9 mouse cellular contexts compared by ENCODE assay signal in the genomic region with DNA sequence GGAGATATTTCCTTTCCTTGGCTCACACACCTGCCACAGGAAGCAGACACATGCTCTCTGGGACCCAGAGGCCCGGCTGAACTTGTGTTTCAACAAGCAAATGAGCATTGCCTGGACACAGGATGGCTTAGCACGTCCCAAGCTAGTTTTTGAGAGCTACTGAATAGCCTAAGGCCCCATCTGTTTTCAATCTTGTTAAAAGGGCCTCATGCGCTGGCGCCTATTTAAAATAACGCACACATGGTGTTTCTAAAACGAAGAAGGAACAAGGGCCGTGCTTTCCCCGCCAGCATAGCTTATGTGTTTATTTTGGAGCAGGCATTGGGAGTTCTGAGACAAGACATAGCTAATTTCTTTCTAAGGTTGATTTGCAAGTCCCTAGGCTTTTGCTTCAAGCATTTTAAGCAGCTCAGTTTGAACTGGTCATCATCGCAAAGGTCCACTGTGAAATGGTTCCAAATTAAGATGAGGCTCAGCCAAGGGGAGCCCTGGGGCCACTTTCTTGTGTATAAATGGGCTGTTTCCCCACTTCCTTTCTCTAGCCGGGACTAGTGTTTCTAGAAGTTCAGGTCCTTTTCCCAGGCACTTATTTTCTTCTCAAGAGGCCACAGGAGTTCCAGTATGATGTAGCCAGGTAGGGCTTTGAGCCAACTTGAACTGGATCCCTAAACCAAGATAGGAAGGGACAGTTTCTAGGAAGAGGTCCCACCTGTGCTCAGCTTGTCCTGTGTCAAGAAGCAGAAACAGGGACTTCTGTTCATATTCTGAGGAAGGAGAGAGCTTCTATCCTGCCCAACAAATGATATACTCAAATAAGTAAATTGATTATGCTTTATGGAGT.
DNase-seq lines count a peak whose midpoint lies in the region; ATAC-seq lines count a peak whose summit lies in the region.
"Had no signal": no experiment of that assay in that cellular context is flagged by ENCODE, and none has a peak within 500 bp of the region (broad histone marks: within the 10 kb centered on the region; RNA-seq: fewer than 3 reads in every experiment).

No protein-coding gene starts in this region.

- H3K27ac ChIP-seq in hindbrain, embryonic 10.5 days, result peak overlapping the region; percentile 16; the same call in 1 of the 2 replicates
- no peak overlapping the region for H3K27ac ChIP-seq in hindbrain, embryonic 13.5 days
- H3K27ac ChIP-seq in embryonic facial prominence, embryonic 14.5 days (replicated peaks; ENCODE audit: low read depth, low read length), result peak overlapping the region; percentile 61
- H3K27ac ChIP-seq in heart, embryonic 15.5 days, result peak overlapping the region; percentile 60

- ATAC-seq in hindbrain, embryonic 13.5 days (ENCODE audit: low FRiP score), result no peak
- peak; percentile 95 for ATAC-seq in embryonic facial prominence, embryonic 14.5 days (ENCODE audit: low read depth)
- peak; percentile 60 for ATAC-seq in heart, embryonic 15.5 days (replicated peaks; ENCODE audit: insufficient number of reproducible peaks, insufficient read depth, low FRiP score, low read depth)

- H3K27me3 ChIP-seq in hindbrain, embryonic 10.5 days (ENCODE audit: insufficient read depth, poor library complexity, severe bottlenecking), result no peaks in the 10 kb centered on the region
- no peaks in the 10 kb centered on the region for H3K27me3 ChIP-seq in hindbrain, embryonic 13.5 days
- H3K27me3 ChIP-seq in embryonic facial prominence, embryonic 14.5 days (replicated peaks; ENCODE audit: control insufficient read depth, insufficient read depth, low read length), result no peaks in the 10 kb centered on the region
- no peaks in the 10 kb centered on the region for H3K27me3 ChIP-seq in heart, embryonic 15.5 days

- H3K9ac ChIP-seq in hindbrain, embryonic 13.5 days, result no peak overlapping the region
- no peak overlapping the region for H3K9ac ChIP-seq in embryonic facial prominence, embryonic 14.5 days (ENCODE audit: low read depth, low read length)
- no peak overlapping the region for H3K9ac ChIP-seq in heart, embryonic 15.5 days

- H3K9me3 ChIP-seq in hindbrain, embryonic 10.5 days, result no peaks in the 10 kb centered on the region
- H3K9me3 ChIP-seq in hindbrain, embryonic 13.5 days, result no peaks in the 10 kb centered on the region
- H3K9me3 ChIP-seq in embryonic facial prominence, embryonic 14.5 days (ENCODE audit: control insufficient read depth, low read length), result no peaks in the 10 kb centered on the region
- H3K9me3 ChIP-seq in heart, embryonic 15.5 days (replicated peaks), result no peaks in the 10 kb centered on the region

- H3K4me1 ChIP-seq in hindbrain, embryonic 10.5 days (replicated peaks), result peaks cover 10% of the 10 kb centered on the region; the same call in 1 of the 2 replicates
- H3K4me1 ChIP-seq in hindbrain, embryonic 13.5 days (replicated peaks), result peaks cover 9% of the 10 kb centered on the region
- H3K4me1 ChIP-seq in embryonic facial prominence, embryonic 14.5 days (ENCODE audit: control insufficient read depth, insufficient read depth, low read length), result peaks cover 14% of the 10 kb centered on the region
- peaks cover 10% of the 10 kb centered on the region for H3K4me1 ChIP-seq in heart, embryonic 15.5 days (replicated peaks)

- H3K4me2 ChIP-seq in hindbrain, embryonic 13.5 days, result no peak overlapping the region
- H3K4me2 ChIP-seq in embryonic facial prominence, embryonic 14.5 days (ENCODE audit: low read depth, low read length), result no peak overlapping the region
- H3K4me2 ChIP-seq in heart, embryonic 15.5 days, result no peak overlapping the region

- H3K36me3 ChIP-seq in hindbrain, embryonic 10.5 days, result peaks cover 2% of the 10 kb centered on the region; the same call in 1 of the 2 replicates
- H3K36me3 ChIP-seq in hindbrain, embryonic 13.5 days, result peaks cover 7% of the 10 kb centered on the region; the same call in 1 of the 2 replicates
- no peaks in the 10 kb centered on the region for H3K36me3 ChIP-seq in embryonic facial prominence, embryonic 14.5 days (ENCODE audit: control insufficient read depth, insufficient read depth, low read length)
- no peaks in the 10 kb centered on the region for H3K36me3 ChIP-seq in heart, embryonic 15.5 days

- no peak overlapping the region for H3K4me3 ChIP-seq in hindbrain, embryonic 10.5 days
- H3K4me3 ChIP-seq in hindbrain, embryonic 13.5 days, result no peak overlapping the region
- H3K4me3 ChIP-seq in embryonic facial prominence, embryonic 14.5 days (ENCODE audit: low read depth, low read length), result no peak overlapping the region
- H3K4me3 ChIP-seq in heart, embryonic 15.5 days, result no peak overlapping the region
- H3K4me3 ChIP-seq: erythroblast, embryonic 14.5 days had no signal

- 62% methylated on average over 10 of the region's 10 CpGs for WGBS in hindbrain, embryonic 10.5 days
- 56% methylated on average over 10 of the region's 10 CpGs for WGBS in hindbrain, embryonic 13.5 days
- 16% methylated on average over 10 of the region's 10 CpGs for WGBS in embryonic facial prominence, embryonic 14.5 days
- WGBS in heart, embryonic 15.5 days, result 45% methylated on average over 10 of the region's 10 CpGs

- peak; percentile 55 for DNase-seq in hindbrain, embryonic 10.5 days (ENCODE audit: low spot score)
- peak; percentile 96 for DNase-seq in embryonic facial prominence, embryonic 14.5 days (ENCODE audit: low spot score)
- peak; percentile 69 for DNase-seq in kidney, postnatal 10 days
- DNase-seq in neural tube, embryonic 10.5 days (ENCODE audit: extremely low spot score, low spot score), result peak; percentile 39
- no peak for DNase-seq in adrenal gland, adult 2 months
- no peak for DNase-seq in ovary, postnatal 14 days (ENCODE audit: low spot score)

Comparison
In these comparisons a context has a peak if more than half of its experiments do, and no peak if none do; other contexts are left out.
1. DNase-seq: peak in hindbrain, embryonic 10.5 days (single experiment), embryonic facial prominence, embryonic 14.5 days (single experiment), kidney, postnatal 10 days (single experiment) and neural tube, embryonic 10.5 days (single experiment); none in adrenal gland, adult 2 months (single experiment) and ovary, postnatal 14 days (single experiment).